Mouse (Mus musculus): ENCODE data around the gene Sval2. TPM values are rescaled to one million over a fixed set of nuclear protein-coding genes. Genes with fewer than 3 reads are reported as not detected.

Sval2 gene
- not detected for total RNA-seq (2021)
- long read RNA-seq: 0 reads

DNA sequence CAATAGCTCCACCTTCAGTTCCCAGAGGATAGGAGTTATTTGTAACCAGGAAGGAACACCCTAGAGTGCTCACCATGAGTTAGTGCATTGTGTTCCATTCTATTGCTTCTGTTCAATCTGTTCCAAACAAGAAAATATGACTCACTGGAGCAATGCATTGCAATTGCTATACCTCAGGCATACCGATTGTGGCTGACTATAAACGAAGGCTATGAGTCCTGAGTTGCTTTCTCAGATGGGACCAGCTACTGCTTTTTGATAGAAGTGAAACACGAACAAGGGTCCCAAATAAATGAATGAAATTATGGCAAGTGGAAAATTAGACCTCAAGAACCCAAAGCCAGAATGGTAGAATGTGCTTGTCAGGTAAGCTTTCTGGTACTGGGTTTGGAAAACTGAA, at the start of gene Sval2:
Gene Sval2 (plus strand): TSS at position 301 of the 400 bp plus-strand sequence.
- no peak for DNase-seq (ENCODE audit: low spot score in 2 of 2)

GRCm38 (mm10) chr6:41824086-41824485, 28.7 kb upstream of the Sval2 start:
- no peak for DNase-seq (ENCODE audit: low spot score in 2 of 2)

- no peak for DNase-seq (ENCODE audit: low spot score in 2 of 2)
Observed at GRCm38 (mm10) chr6:41829516-41829915, 23.3 kb upstream of the Sval2 start.

GRCm38 (mm10) chr6:41847235-41847634, 5.6 kb upstream of the Sval2 start, which contains the start of gene Pip:
Pip (plus strand) TSS chr6:41847535.
- DNase-seq (ENCODE audit: low spot score in 2 of 2): no peak

DNA sequence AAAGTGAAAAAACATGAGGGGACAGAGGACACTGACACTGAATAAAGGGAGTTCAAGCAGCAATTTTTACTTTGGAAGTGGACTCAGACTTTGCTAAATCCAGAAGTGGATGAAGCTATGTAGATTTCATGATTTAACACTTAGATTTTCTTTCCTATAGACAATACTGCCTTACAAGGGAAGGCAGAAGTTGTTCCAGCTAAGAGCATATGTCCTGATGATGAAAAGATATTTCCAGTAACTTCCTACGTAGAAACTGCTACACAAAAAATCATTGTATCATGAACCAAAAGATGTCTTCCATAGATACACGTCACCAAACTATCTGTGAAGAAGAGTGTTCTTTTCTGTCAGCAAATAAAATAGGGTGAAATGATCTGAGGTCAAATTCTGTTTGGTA, 11.2 kb downstream of the Sval2 start:
- DNase-seq (ENCODE audit: low spot score in 2 of 2): no peak

DNA sequence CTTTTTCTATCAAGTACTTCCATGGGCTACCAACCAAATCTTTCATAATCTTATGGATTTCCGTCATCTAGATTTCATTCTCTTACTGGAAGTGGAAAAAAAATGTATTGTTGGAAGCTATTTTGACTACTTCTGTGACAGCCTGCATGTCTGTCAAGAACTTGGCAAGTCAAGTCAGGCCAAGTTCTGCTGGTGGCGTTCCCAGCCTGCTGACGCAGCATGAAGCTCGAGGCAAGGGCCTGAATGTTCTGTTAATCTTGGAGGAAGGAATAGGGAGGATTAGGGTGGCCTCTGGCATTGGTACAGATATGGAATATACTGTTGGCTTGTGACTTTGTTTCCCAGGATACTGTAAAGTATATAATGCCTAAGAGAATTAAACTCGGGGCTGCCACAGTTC, 58.8 kb downstream of the Sval2 start:
- no peak for DNase-seq (ENCODE audit: low spot score in 2 of 2)

Other genes with a start within 250 kb of the Sval2 start
- 10 to 100 TPM; 75.5 to 80.5 TPM for gene Ephb6, start 247.5 kb upstream of the Sval2 start, total RNA-seq (2021)
- under 1 TPM; 0.59 to 0.81 TPM for gene Trpv6, start 216.6 kb upstream of the Sval2 start, total RNA-seq (2021)
- gene Trpv5, start 172.2 kb upstream of the Sval2 start, total RNA-seq (2021): not detected
- not detected for gene Llcfc1, start 168.6 kb upstream of the Sval2 start, total RNA-seq (2021)
- not detected for gene Kel, start 148.7 kb upstream of the Sval2 start, total RNA-seq (2021)
- not detected for gene Olfr459, start 77.8 kb upstream of the Sval2 start, total RNA-seq (2021)
- gene Pip, start 5.5 kb upstream of the Sval2 start, total RNA-seq (2021): not detected
- not detected for gene Sval1, start 98.6 kb downstream of the Sval2 start, total RNA-seq (2021)
- not detected for gene Sval3, start 115.2 kb downstream of the Sval2 start, total RNA-seq (2021)
- gene Sva, start 185.4 kb downstream of the Sval2 start, total RNA-seq (2021): not detected

All from layer of hippocampus, adult 18-20 months (tissue).